Mouse (Mus musculus) urinary bladder, postnatal 14 days (tissue): ENCODE results near the gene Ephb1.

ENCODE experiments used
- DNase-seq: peaks from one replicate; pipeline ENCODE4 v3.0.0; 2021; ENCODE audit warnings: low spot score

The Ephb1 gene

GRCm38 (mm10) chr9:102354561-102354973, at the start of gene Ephb1:
Gene Ephb1 (minus strand): TSS chr9:102354693.
- peak; percentile 74 for DNase-seq

- DNase-seq, result peak; percentile 20
Measured at GRCm38 (mm10) chr9:102403086-102404021, 48.9 kb upstream of the Ephb1 start.

GRCm38 (mm10) chr9:102402671-102403070, 48.2 kb upstream of the Ephb1 start:
- DNase-seq, result no peak

GRCm38 (mm10) chr9:102388266-102388665, 33.8 kb upstream of the Ephb1 start:
- DNase-seq, result no peak

- no peak for DNase-seq
Measured at GRCm38 (mm10) chr9:102386816-102387215, 32.3 kb upstream of the Ephb1 start.

- DNase-seq, result no peak
Measured at GRCm38 (mm10) chr9:102380235-102380634, 25.7 kb upstream of the Ephb1 start.

- DNase-seq, result no peak
Measured at GRCm38 (mm10) chr9:102374661-102375060, 20.2 kb upstream of the Ephb1 start.

- no peak for DNase-seq
Measured at GRCm38 (mm10) chr9:102373886-102374285, 19.4 kb upstream of the Ephb1 start.

- DNase-seq, result no peak
Measured at GRCm38 (mm10) chr9:102371936-102372335, 17.4 kb upstream of the Ephb1 start.

GRCm38 (mm10) chr9:102371036-102371770, 16.7 kb upstream of the Ephb1 start:
- DNase-seq, result no peak

- DNase-seq, result no peak
Measured at GRCm38 (mm10) chr9:102370141-102370540, 15.6 kb upstream of the Ephb1 start.

GRCm38 (mm10) chr9:102369141-102369540, 14.6 kb upstream of the Ephb1 start:
- no peak for DNase-seq

GRCm38 (mm10) chr9:102367796-102368195, 13.3 kb upstream of the Ephb1 start:
- DNase-seq, result no peak

- no peak for DNase-seq
Measured at GRCm38 (mm10) chr9:102365536-102365935, 11.0 kb upstream of the Ephb1 start.

- no peak for DNase-seq
Measured at GRCm38 (mm10) chr9:102359311-102359710, 4.8 kb upstream of the Ephb1 start.

GRCm38 (mm10) chr9:102358711-102359110, 4.2 kb upstream of the Ephb1 start:
- no peak for DNase-seq

- DNase-seq, result no peak
Measured at GRCm38 (mm10) chr9:102358011-102358410, 3.5 kb upstream of the Ephb1 start.

GRCm38 (mm10) chr9:102356516-102356915, 2.0 kb upstream of the Ephb1 start:
- no peak for DNase-seq

GRCm38 (mm10) chr9:102355726-102356125, 1.2 kb upstream of the Ephb1 start:
- DNase-seq, result no peak

GRCm38 (mm10) chr9:102353636-102354491, 629 bp downstream of the Ephb1 start:
- DNase-seq, result no peak

GRCm38 (mm10) chr9:102353056-102353635, 1.3 kb downstream of the Ephb1 start:
- DNase-seq, result peak; percentile 3
